Mouse (Mus musculus) intestine, embryonic 15.5 days (tissue): ENCODE measurements around the gene Abhd2. TPM values are rescaled to one million over a fixed set of nuclear protein-coding genes. Genes with fewer than 3 reads are reported as not detected.

Experiments
- ATAC-seq: fragments of 200-750 bp; cut with Nextera tagmentation; 2 replicates; pipeline ENCODE4 v1.8.0; 2017; ENCODE audit warnings: moderate TSS enrichment, moderate library complexity
- H3K27ac ChIP-seq: fragments of 300-500 bp; sonication (generic); 2 replicates; pipeline ENCODE4 v1.5.1; 2015; ENCODE audit warnings: mild to moderate bottlenecking, inconsistent platforms
- H3K27me3 ChIP-seq: fragments of 300-500 bp; sonication (generic); replicated peaks from 2 replicates; pipeline ENCODE4 v1.6.1; 2015; ENCODE audit warnings: inconsistent platforms
- H3K36me3 ChIP-seq: fragments of 300-500 bp; sonication (generic); 2 replicates; pipeline ENCODE4 v1.6.1; 2015; ENCODE audit warnings: inconsistent platforms
- H3K4me1 ChIP-seq: fragments of 300-500 bp; sonication (generic); replicated peaks from 2 replicates; pipeline ENCODE4 v1.6.1; 2015; ENCODE audit warnings: inconsistent platforms
- H3K4me2 ChIP-seq: fragments of 300-500 bp; sonication (generic); replicated peaks from 2 replicates; pipeline ENCODE4 v1.6.1; 2015; ENCODE audit warnings: mild to moderate bottlenecking, inconsistent platforms
- H3K4me3 ChIP-seq: fragments of 300-500 bp; sonication (generic); replicated peaks from 2 replicates; pipeline ENCODE4 v1.5.1; 2015; ENCODE audit warnings: inconsistent platforms
- H3K9ac ChIP-seq: fragments of 300-500 bp; sonication (generic); 2 replicates; pipeline ENCODE4 v1.6.1; 2015; ENCODE audit warnings: inconsistent platforms
- H3K9me3 ChIP-seq: fragments of 300-500 bp; sonication (generic); 2 replicates; pipeline ENCODE4 v1.6.1; 2016; ENCODE audit warnings: inconsistent platforms
- WGBS: fragments of 180-500 bp; shearing (Covaris S2); methylation state at CpG from one replicate; pipeline ENCODE4 v1.1.7; 2015; 5-methylcytosine and 5-hydroxymethylcytosine counted together
- polyA plus RNA-seq: library from polyadenylated mRNA; unstranded; fragments of >200 nt; fragmentation: Nextera tagmentation; extraction: Ambion mirVana; gene quantifications from 2 replicates; pipeline ENCODE4 v1.2.1, GENCODE M21; 2015

The Abhd2 gene
- polyA plus RNA-seq, 1 experiment from 2014 or later: 16.3 TPM

- no peaks in the 10 kb centered on the region for H3K9me3 ChIP-seq
- no peak overlapping the region for H3K9ac ChIP-seq
- H3K4me1 ChIP-seq: no peaks in the 10 kb centered on the region
- no peaks in the 10 kb centered on the region for H3K27me3 ChIP-seq
- no peak overlapping the region for H3K4me3 ChIP-seq
- WGBS: 61% methylated on average over 7 of the region's 7 CpGs
- H3K4me2 ChIP-seq: no peak overlapping the region
- no peak overlapping the region for H3K27ac ChIP-seq
- ATAC-seq: no peak
- no peaks in the 10 kb centered on the region for H3K36me3 ChIP-seq
These were observed 25.1 kb upstream of the Abhd2 start for GRCm38 (mm10) chr7:79247881-79248389.

- Histone ChIP-seq H3K36me3 (no peaks in the 10 kb centered on the region), H3K9ac (no peak overlapping the region), H3K4me1 (no peaks in the 10 kb centered on the region), H3K4me2 (no peak overlapping the region), H3K27me3 (no peaks in the 10 kb centered on the region), H3K4me3 (no peak overlapping the region), H3K9me3 (no peaks in the 10 kb centered on the region), H3K27ac (no peak overlapping the region)
- WGBS: 93% methylated on average over 2 of the region's 2 CpGs
- ATAC-seq: no peak
These were observed 23.4 kb upstream of the Abhd2 start for GRCm38 (mm10) chr7:79249581-79249980.

GRCm38 (mm10) chr7:79254248-79254888 is 18.6 kb upstream of the Abhd2 start:
- 0 out of 2 replicates have a peak, but pooled peaks cover 1% of the 10 kb centered on the region for H3K4me1 ChIP-seq
- no peak for ATAC-seq
- 62% methylated on average over 3 of the region's 3 CpGs for WGBS

GRCm38 (mm10) chr7:79255350-79255749 is 17.6 kb upstream of the Abhd2 start:
- Histone ChIP-seq H3K27me3 (no peaks in the 10 kb centered on the region), H3K9ac (no peak overlapping the region), H3K9me3 (no peaks in the 10 kb centered on the region), H3K4me3 (no peak overlapping the region), H3K4me1 (0 out of 2 replicates have a peak, but pooled peaks cover 3% of the 10 kb centered on the region), H3K4me2 (no peak overlapping the region), H3K27ac (no peak overlapping the region), H3K36me3 (no peaks in the 10 kb centered on the region)
- no peak for ATAC-seq
- WGBS: 85% methylated on average over 7 of the region's 7 CpGs

More at GRCm38 (mm10) chr7:79254248-79254888, 18.6 kb upstream of the Abhd2 start:
- Histone ChIP-seq H3K27me3 (no peaks in the 10 kb centered on the region), H3K4me3 (no peak overlapping the region), H3K9me3 (no peaks in the 10 kb centered on the region), H3K4me2 (no peak overlapping the region), H3K9ac (no peak overlapping the region), H3K36me3 (no peaks in the 10 kb centered on the region), H3K27ac (no peak overlapping the region)

GRCm38 (mm10) chr7:79255752-79256151 is 17.2 kb upstream of the Abhd2 start:
- H3K27me3 ChIP-seq: no peaks in the 10 kb centered on the region
- no peak overlapping the region for H3K27ac ChIP-seq
- no peak overlapping the region for H3K9ac ChIP-seq
- H3K4me2 ChIP-seq: no peak overlapping the region
- 83% methylated on average over 10 of the region's 10 CpGs for WGBS
- no peak overlapping the region for H3K4me3 ChIP-seq
- H3K9me3 ChIP-seq: no peaks in the 10 kb centered on the region
- no peak for ATAC-seq
- H3K4me1 ChIP-seq: 0 out of 2 replicates have a peak, but pooled peaks cover 3% of the 10 kb centered on the region
- H3K36me3 ChIP-seq: no peaks in the 10 kb centered on the region

- Histone ChIP-seq H3K4me3 (no peak overlapping the region), H3K9me3 (no peaks in the 10 kb centered on the region), H3K4me2 (no peak overlapping the region), H3K36me3 (no peaks in the 10 kb centered on the region), H3K27ac (peak overlapping the region; percentile 44; the same call in 1 of the 2 replicates), H3K4me1 (0 out of 2 replicates have a peak, but pooled peaks cover 3% of the 10 kb centered on the region), H3K9ac (no peak overlapping the region), H3K27me3 (no peaks in the 10 kb centered on the region)
- WGBS: 67% methylated on average over 4 of the region's 4 CpGs
- peak; percentile 84 for ATAC-seq
These were observed 16.3 kb upstream of the Abhd2 start for GRCm38 (mm10) chr7:79256716-79257115.

GRCm38 (mm10) chr7:79258981-79259542 is 13.9 kb upstream of the Abhd2 start:
- Histone ChIP-seq H3K4me1 (0 out of 2 replicates have a peak, but pooled peaks cover 3% of the 10 kb centered on the region), H3K4me2 (no peak overlapping the region), H3K36me3 (no peaks in the 10 kb centered on the region), H3K9me3 (no peaks in the 10 kb centered on the region), H3K27me3 (no peaks in the 10 kb centered on the region), H3K4me3 (no peak overlapping the region), H3K27ac (0 out of 2 replicates have a peak overlapping the region, but pooled peaks have one; percentile 29), H3K9ac (no peak overlapping the region)
- ATAC-seq: peak; percentile 80
- 61% methylated on average over 10 of the region's 10 CpGs for WGBS

GRCm38 (mm10) chr7:79262478-79262877 is 10.5 kb upstream of the Abhd2 start:
- WGBS: 77% methylated on average over 8 of the region's 8 CpGs
- no peak overlapping the region for H3K4me2 ChIP-seq
- 0 out of 2 replicates have a peak, but pooled peaks cover 3% of the 10 kb centered on the region for H3K4me1 ChIP-seq
- no peak overlapping the region for H3K27ac ChIP-seq
- no peaks in the 10 kb centered on the region for H3K9me3 ChIP-seq
- no peak overlapping the region for H3K4me3 ChIP-seq
- no peaks in the 10 kb centered on the region for H3K27me3 ChIP-seq
- ATAC-seq: no peak
- no peaks in the 10 kb centered on the region for H3K36me3 ChIP-seq
- no peak overlapping the region for H3K9ac ChIP-seq

GRCm38 (mm10) chr7:79263776-79264175 is 9.2 kb upstream of the Abhd2 start:
- no peaks in the 10 kb centered on the region for H3K9me3 ChIP-seq
- 0 out of 2 replicates have a peak, but pooled peaks cover 3% of the 10 kb centered on the region for H3K4me1 ChIP-seq
- H3K4me2 ChIP-seq: no peak overlapping the region
- no peak for ATAC-seq
- H3K36me3 ChIP-seq: no peaks in the 10 kb centered on the region
- H3K27ac ChIP-seq: no peak overlapping the region
- H3K27me3 ChIP-seq: no peaks in the 10 kb centered on the region
- 86% methylated on average over 3 of the region's 3 CpGs for WGBS
- no peak overlapping the region for H3K9ac ChIP-seq
- no peak overlapping the region for H3K4me3 ChIP-seq

- H3K4me2 ChIP-seq: no peak overlapping the region
- H3K27me3 ChIP-seq: no peaks in the 10 kb centered on the region
- no peak for ATAC-seq
- WGBS: 66% methylated on average over 4 of the region's 4 CpGs
- H3K36me3 ChIP-seq: no peaks in the 10 kb centered on the region
- no peak overlapping the region for H3K27ac ChIP-seq
- H3K4me1 ChIP-seq: 0 out of 2 replicates have a peak, but pooled peaks cover 3% of the 10 kb centered on the region
- no peak overlapping the region for H3K9ac ChIP-seq
- H3K9me3 ChIP-seq: no peaks in the 10 kb centered on the region
- H3K4me3 ChIP-seq: no peak overlapping the region
These were observed 6.8 kb upstream of the Abhd2 start for GRCm38 (mm10) chr7:79266228-79266627.

- no peak for ATAC-seq
- no peak overlapping the region for H3K27ac ChIP-seq
- H3K9me3 ChIP-seq: no peaks in the 10 kb centered on the region
- WGBS: 47% methylated on average over 7 of the region's 7 CpGs
- no peak overlapping the region for H3K4me3 ChIP-seq
- peaks cover 9% of the 10 kb centered on the region for H3K4me1 ChIP-seq
- H3K27me3 ChIP-seq: no peaks in the 10 kb centered on the region
- H3K36me3 ChIP-seq: no peaks in the 10 kb centered on the region
- no peak overlapping the region for H3K4me2 ChIP-seq
- no peak overlapping the region for H3K9ac ChIP-seq
These were observed 5.2 kb upstream of the Abhd2 start for GRCm38 (mm10) chr7:79267690-79268388.

GRCm38 (mm10) chr7:79268897-79269296 is 4.1 kb upstream of the Abhd2 start:
- no peak for ATAC-seq
- no peaks in the 10 kb centered on the region for H3K9me3 ChIP-seq
- peaks cover 13% of the 10 kb centered on the region for H3K4me1 ChIP-seq
- H3K36me3 ChIP-seq: no peaks in the 10 kb centered on the region
- no peak overlapping the region for H3K4me3 ChIP-seq
- no peak overlapping the region for H3K4me2 ChIP-seq
- no peaks in the 10 kb centered on the region for H3K27me3 ChIP-seq
- peak overlapping the region; percentile 49 for H3K27ac ChIP-seq
- H3K9ac ChIP-seq: no peak overlapping the region
- 90% methylated on average over 8 of the region's 8 CpGs for WGBS
